Mouse (Mus musculus) E14TG2a.4 (cell line): Measurements from ENCODE around the gene Chic2.
A peak's percentile ranks its signal among the peaks of the same experiment; 100 is the strongest.

ENCODE experiments used
- CTCF ChIP-seq: conservative IDR thresholded peaks from 2 replicates; pipeline ENCODE4 v1.5.1; 2014; ENCODE audit warnings: low read length
- NANOG ChIP-seq: IDR thresholded peaks from 2 replicates; pipeline ENCODE4 v1.6.1; 2014; ENCODE audit warnings: borderline replicate concordance, low read length, mixed read lengths
- POU5F1 ChIP-seq: IDR thresholded peaks from 2 replicates; pipeline ENCODE4 v1.6.1; 2014; ENCODE audit warnings: low read length, borderline replicate concordance

DNA sequence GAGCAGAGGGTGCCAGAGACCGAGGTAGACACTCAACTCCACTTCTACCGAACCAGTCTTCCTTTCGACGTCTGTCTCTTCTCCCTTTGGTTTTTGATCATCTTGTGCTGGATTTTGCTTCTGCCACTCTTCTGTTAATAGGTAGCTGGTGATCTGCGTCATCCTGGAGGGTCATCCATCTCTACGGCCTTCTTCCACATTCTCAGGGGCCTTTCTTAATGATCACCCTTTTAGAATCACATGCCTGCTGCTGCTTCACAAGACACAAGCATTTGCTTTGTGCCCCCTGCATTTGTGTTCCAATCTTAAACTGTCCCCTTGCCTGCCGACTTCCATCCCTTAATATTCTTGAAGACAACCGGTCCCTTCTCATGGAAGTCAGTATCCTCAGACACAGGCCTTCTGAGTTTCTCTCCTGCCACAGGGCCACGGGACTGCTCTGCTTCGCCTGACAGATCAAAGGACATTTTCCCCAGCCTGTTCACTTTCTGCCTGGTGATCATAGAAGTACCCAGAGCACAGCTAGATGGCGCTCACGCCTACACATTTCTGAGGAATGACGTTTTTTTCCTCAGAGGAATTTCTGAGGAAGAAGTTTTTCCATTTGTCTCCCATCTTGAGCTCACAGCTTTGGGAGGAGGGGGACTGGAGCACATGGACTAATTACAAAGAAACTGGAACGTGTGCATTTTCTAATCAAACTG is 83.6 kb downstream of the Chic2 start:
- peak; percentile 67 for TF ChIP-seq CTCF
- no peak for TF ChIP-seq POU5F1
- no peak for TF ChIP-seq NANOG
